Mouse (Mus musculus): ENCODE measurements at regions not wholly inside any gene's neighbourhood (a gene's known extent, or its start where the extent isn't known, plus 50 kb on each side); places are given as distances from the start of the nearest gene placed in this dataset.

- TF ChIP-seq EP300 (IDR thresholded peaks at IDR 0.05; ENCODE audit: low read depth) (no peak), CTCF (IDR thresholded peaks at IDR 0.05; ENCODE audit: low read depth) (no peak)
- H3K4me3 ChIP-seq (ENCODE audit: low read depth, low read length): no peak overlapping the region
- no peak overlapping the region for H3K27ac ChIP-seq (ENCODE audit: low read depth)
- no peaks in the 10 kb centered on the region for H3K27me3 ChIP-seq (ENCODE audit: control insufficient read depth, insufficient read depth, low read length)
- no peak for ATAC-seq (ENCODE audit: insufficient read depth, low read depth)
- H3K9ac ChIP-seq (replicated peaks; ENCODE audit: low read depth, low read length): no peak overlapping the region
- 37% methylated on average over 3 of the region's 3 CpGs for WGBS
- H3K4me2 ChIP-seq (ENCODE audit: low read depth, low read length): no peak overlapping the region
- no peaks in the 10 kb centered on the region for H3K36me3 ChIP-seq (replicated peaks; ENCODE audit: control insufficient read depth, insufficient read depth, low read length)
- no peaks in the 10 kb centered on the region for H3K9me3 ChIP-seq (replicated peaks; ENCODE audit: control insufficient read depth, low read length)
- H3K4me1 ChIP-seq (ENCODE audit: control insufficient read depth, insufficient read depth): no peaks in the 10 kb centered on the region
- no peak for DNase-seq (ENCODE audit: low spot score)
Measured at GRCm38 (mm10) chr8:11091675-11092345, 83.6 kb upstream of the Irs2 start.

- no peak overlapping the region for H3K4me3 ChIP-seq (ENCODE audit: low read depth, low read length)
- no peaks in the 10 kb centered on the region for H3K4me1 ChIP-seq (ENCODE audit: control insufficient read depth, insufficient read depth)
- DNase-seq (ENCODE audit: low spot score) (no peak), ATAC-seq (ENCODE audit: insufficient read depth, low read depth) (no peak)
- no peak overlapping the region for H3K27ac ChIP-seq (ENCODE audit: low read depth)
- no peaks in the 10 kb centered on the region for H3K9me3 ChIP-seq (replicated peaks; ENCODE audit: control insufficient read depth, low read length)
- 40% methylated on average over 12 of the region's 12 CpGs for WGBS
- no peaks in the 10 kb centered on the region for H3K27me3 ChIP-seq (ENCODE audit: control insufficient read depth, insufficient read depth, low read length)
- H3K36me3 ChIP-seq (replicated peaks; ENCODE audit: control insufficient read depth, insufficient read depth, low read length): no peaks in the 10 kb centered on the region
- TF ChIP-seq EP300 (IDR thresholded peaks at IDR 0.05; ENCODE audit: low read depth): no peak
- no peak for TF ChIP-seq CTCF (IDR thresholded peaks at IDR 0.05; ENCODE audit: low read depth)
- H3K9ac ChIP-seq (replicated peaks; ENCODE audit: low read depth, low read length): no peak overlapping the region
- H3K4me2 ChIP-seq (ENCODE audit: low read depth, low read length): no peak overlapping the region
Measured at GRCm38 (mm10) chr8:11088946-11089665, 80.8 kb upstream of the Irs2 start.

GRCm38 (mm10) chr8:11085244-11085643 lies 77.0 kb upstream of the Irs2 start:
- no peak overlapping the region for H3K4me2 ChIP-seq (ENCODE audit: low read depth, low read length)
- TF ChIP-seq CTCF (IDR thresholded peaks at IDR 0.05; ENCODE audit: low read depth) (no peak), EP300 (IDR thresholded peaks at IDR 0.05; ENCODE audit: low read depth) (no peak)
- H3K9ac ChIP-seq (replicated peaks; ENCODE audit: low read depth, low read length): no peak overlapping the region
- 39% methylated on average over 1 of the region's 1 CpGs for WGBS
- no peak overlapping the region for H3K27ac ChIP-seq (ENCODE audit: low read depth)
- no peaks in the 10 kb centered on the region for H3K27me3 ChIP-seq (ENCODE audit: control insufficient read depth, insufficient read depth, low read length)
- H3K36me3 ChIP-seq (replicated peaks; ENCODE audit: control insufficient read depth, insufficient read depth, low read length): no peaks in the 10 kb centered on the region
- ATAC-seq (ENCODE audit: insufficient read depth, low read depth) (no peak), DNase-seq (ENCODE audit: low spot score) (no peak)
- no peaks in the 10 kb centered on the region for H3K9me3 ChIP-seq (replicated peaks; ENCODE audit: control insufficient read depth, low read length)
- no peak overlapping the region for H3K4me3 ChIP-seq (ENCODE audit: low read depth, low read length)
- H3K4me1 ChIP-seq (ENCODE audit: control insufficient read depth, insufficient read depth): no peaks in the 10 kb centered on the region

GRCm38 (mm10) chr8:11084051-11084533 lies 75.8 kb upstream of the Irs2 start:
- no peak overlapping the region for H3K4me3 ChIP-seq (ENCODE audit: low read depth, low read length)
- no peak for DNase-seq (ENCODE audit: low spot score)
- TF ChIP-seq EP300 (IDR thresholded peaks at IDR 0.05; ENCODE audit: low read depth) (no peak), CTCF (IDR thresholded peaks at IDR 0.05; ENCODE audit: low read depth) (no peak)
- no peaks in the 10 kb centered on the region for H3K27me3 ChIP-seq (ENCODE audit: control insufficient read depth, insufficient read depth, low read length)
- H3K4me1 ChIP-seq (ENCODE audit: control insufficient read depth, insufficient read depth): 0 out of 2 replicates have a peak, but pooled peaks cover 5% of the 10 kb centered on the region
- no peak overlapping the region for H3K27ac ChIP-seq (ENCODE audit: low read depth)
- H3K4me2 ChIP-seq (ENCODE audit: low read depth, low read length): no peak overlapping the region
- no peak overlapping the region for H3K9ac ChIP-seq (replicated peaks; ENCODE audit: low read depth, low read length)
- no peaks in the 10 kb centered on the region for H3K36me3 ChIP-seq (replicated peaks; ENCODE audit: control insufficient read depth, insufficient read depth, low read length)
- H3K9me3 ChIP-seq (replicated peaks; ENCODE audit: control insufficient read depth, low read length): no peaks in the 10 kb centered on the region
- 45% methylated on average over 2 of the region's 2 CpGs for WGBS
- no peak for ATAC-seq (ENCODE audit: insufficient read depth, low read depth)

GRCm38 (mm10) chr8:11080813-11081212 lies 72.6 kb upstream of the Irs2 start:
- ATAC-seq (ENCODE audit: insufficient read depth, low read depth) (no peak), DNase-seq (ENCODE audit: low spot score) (no peak)
- Histone ChIP-seq H3K9ac (replicated peaks; ENCODE audit: low read depth, low read length) (no peak overlapping the region), H3K4me3 (ENCODE audit: low read depth, low read length) (no peak overlapping the region), H3K27ac (ENCODE audit: low read depth) (no peak overlapping the region), H3K4me1 (ENCODE audit: control insufficient read depth, insufficient read depth) (peaks cover 10% of the 10 kb centered on the region; the same call in 1 of the 2 replicates), H3K36me3 (replicated peaks; ENCODE audit: control insufficient read depth, insufficient read depth, low read length) (no peaks in the 10 kb centered on the region), H3K4me2 (ENCODE audit: low read depth, low read length) (no peak overlapping the region), H3K27me3 (ENCODE audit: control insufficient read depth, insufficient read depth, low read length) (no peaks in the 10 kb centered on the region), H3K9me3 (replicated peaks; ENCODE audit: control insufficient read depth, low read length) (no peaks in the 10 kb centered on the region)
- no peak for TF ChIP-seq EP300 (IDR thresholded peaks at IDR 0.05; ENCODE audit: low read depth)
- no peak for TF ChIP-seq CTCF (IDR thresholded peaks at IDR 0.05; ENCODE audit: low read depth)
- WGBS: 71% methylated on average over 2 of the region's 2 CpGs

Data from heart, postnatal 0 days (tissue).